Mouse (Mus musculus): ENCODE measurements around the gene Pbld2. TPM values are rescaled to one million over a fixed set of nuclear protein-coding genes. Genes with fewer than 3 reads are reported as not detected.

The Pbld2 gene
- total RNA-seq (2021), result 1 to 10 TPM; 1.4 to 1.8 TPM
- long read RNA-seq, experiment 1, partial matches to known transcripts, result 1 of 1 reads
- long read RNA-seq, experiment 1, other reads (novel, unspliced or antisense), result 0 of 1 reads
- long read RNA-seq, experiment 2, partial matches to known transcripts, result 0 of 4 reads
- long read RNA-seq, experiment 2, other reads (novel, unspliced or antisense), result 3 of 4 reads

DNA sequence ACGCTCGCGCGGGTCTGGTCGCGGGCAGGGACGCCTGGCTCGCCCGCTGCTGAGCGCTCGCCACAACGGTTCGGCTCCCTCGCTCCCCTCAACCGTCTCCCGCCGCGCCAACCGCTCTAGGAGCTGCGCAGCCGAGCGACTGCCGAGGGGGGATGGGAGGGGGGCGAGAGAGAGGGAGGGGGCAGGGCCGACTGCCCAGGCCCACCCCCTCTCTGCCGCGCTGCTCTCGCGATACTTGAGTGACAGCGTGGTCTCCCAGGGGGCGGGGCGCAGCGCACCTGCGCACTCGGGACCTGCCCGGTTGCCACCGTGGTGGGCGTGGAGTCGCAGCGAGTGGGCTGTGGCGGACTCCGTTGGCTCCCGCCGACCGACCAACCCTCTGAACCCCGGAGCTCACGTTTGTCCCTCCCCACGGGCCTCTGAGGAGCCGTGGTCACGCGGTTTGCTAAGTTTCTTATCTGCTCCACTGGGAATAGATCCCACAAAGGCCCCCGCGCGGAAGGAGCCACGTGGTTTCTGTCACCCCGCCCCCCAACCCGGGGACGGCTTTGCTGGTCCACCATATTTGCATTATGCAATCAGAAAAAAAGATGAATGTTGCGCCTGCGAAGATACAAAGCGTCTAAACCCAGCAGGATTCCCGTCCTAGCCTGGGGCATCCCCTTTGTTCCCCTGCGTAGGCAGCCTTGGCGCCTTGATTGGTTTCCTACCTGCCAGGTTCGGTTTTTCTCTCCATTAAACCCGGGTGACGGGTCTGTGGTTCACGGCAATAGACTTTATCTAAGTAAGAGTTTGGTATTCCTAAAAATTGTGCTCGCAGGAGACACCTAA is at the start of gene Pbld2, which contains the start of gene Hnrnph3:
TSS of gene Pbld2 (plus strand) at position 567 of the 831 bp plus-strand sequence.
TSS of gene Hnrnph3 (minus strand) at position 469 of the 831 bp plus-strand sequence.
- intact Hi-C loops (cut with DNase I), result loop anchor here (2.0 to 10.0 kb wide), 2 partner anchors 43 to 91 kb away; no protein-coding TSS in a partner anchor
- peak; percentile 98 to 99 for DNase-seq (ENCODE audit: low spot score in 2 of 2)

DNA sequence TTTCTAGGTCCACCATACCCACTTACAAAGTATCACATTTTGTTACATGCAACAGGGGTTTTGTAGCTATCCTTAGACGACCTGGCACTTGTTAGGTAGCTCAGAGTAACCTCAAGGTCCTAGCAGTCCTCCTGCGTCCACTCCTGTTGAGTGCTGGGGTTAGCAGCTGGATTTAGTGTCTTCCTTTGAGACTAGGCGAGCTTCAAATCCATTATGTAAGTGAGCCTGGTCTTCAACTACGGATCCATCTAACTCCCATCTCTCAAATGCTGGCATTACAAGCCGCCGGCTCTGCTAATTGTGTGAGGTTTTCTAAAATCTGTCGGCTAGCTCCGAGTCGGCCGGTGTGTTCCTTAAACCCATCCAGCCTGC is 44.5 kb upstream of the Pbld2 start:
- DNase-seq (ENCODE audit: low spot score in 2 of 2), result no peak
- intact Hi-C loops (cut with DNase I), result loop anchor here (5.0 to 10.0 kb wide), 2 partner anchors 57 to 85 kb away; partner anchors contain the start of genes Pbld1 and Slc25a16

DNA sequence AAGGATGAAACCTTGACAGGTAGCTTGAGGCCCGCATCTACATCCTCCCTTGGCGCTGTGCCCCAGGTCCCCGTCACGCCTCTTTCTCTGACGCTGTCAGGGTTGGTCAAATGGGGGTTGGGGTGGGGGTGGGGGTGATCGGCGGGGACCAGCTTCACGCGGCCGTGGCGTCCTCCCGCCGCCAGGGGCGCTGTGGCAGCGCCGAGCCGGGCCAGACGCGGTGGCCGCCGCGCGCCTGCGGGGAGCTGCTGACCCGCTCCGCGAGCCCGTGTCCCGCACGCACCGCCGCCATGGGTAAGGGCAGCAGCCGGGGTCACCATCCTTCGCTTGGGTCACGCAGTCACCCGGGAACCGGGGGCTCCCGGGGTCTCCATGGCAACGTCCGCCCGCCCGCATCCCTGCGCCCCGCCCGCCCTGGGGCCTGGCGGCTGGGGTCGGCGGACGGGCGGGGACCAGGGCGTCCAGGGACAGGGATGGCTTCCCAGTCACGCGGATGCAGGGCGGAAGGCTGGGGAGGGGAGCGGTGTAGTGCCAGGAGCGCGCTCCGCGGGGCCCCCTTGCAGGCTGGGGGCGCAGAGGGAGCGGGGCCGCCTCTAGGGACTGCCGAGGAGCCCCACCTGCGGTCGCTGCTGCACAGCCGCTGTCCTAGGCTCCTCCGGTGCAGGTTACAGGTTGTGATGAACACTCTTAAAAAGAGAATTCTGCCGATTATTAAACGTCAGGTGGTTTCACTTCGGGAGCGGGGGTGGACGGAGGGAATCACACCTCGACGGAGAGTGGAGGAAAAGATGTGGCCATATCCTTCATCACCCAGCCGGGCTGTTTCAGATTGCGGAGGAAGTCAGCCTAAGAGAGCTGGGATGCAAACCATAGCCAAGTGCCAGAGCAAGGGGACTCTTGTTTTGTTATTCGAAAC is 43.8 kb upstream of the Pbld2 start, which contains the start of gene Rufy2:
TSS of gene Rufy2 (plus strand) at position 185 of the 916 bp plus-strand sequence.
- peak; percentile 90 to 94 for DNase-seq (ENCODE audit: low spot score in 2 of 2)
- intact Hi-C loops (cut with DNase I), result loop anchor here (5.0 to 10.0 kb wide), 2 partner anchors 58 to 85 kb away; partner anchors contain the start of genes Pbld1 and Slc25a16

DNA sequence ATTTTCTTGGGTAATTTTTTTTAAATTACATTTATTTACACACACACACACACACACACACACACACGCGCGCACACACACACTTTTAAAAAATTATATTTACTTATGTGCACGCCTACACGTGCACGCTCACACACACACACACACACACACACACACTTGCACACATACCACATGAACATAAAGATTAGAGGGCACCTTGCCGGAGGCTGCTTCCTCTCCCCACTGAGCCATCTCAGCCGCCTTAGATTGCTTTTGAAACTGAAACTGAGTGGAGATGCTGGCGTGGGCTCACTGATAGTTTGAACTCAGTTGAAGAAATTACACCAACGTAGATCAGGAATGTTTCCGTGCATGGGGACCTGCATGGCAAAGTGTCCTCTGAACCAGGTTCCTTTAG is 40.0 kb upstream of the Pbld2 start:
- intact Hi-C loops (cut with DNase I), result loop anchor here (5.0 to 10.0 kb wide), 2 partner anchors 62 to 81 kb away; partner anchors contain the start of genes Pbld1 and Slc25a16
- DNase-seq (ENCODE audit: low spot score in 2 of 2), result no peak

DNA sequence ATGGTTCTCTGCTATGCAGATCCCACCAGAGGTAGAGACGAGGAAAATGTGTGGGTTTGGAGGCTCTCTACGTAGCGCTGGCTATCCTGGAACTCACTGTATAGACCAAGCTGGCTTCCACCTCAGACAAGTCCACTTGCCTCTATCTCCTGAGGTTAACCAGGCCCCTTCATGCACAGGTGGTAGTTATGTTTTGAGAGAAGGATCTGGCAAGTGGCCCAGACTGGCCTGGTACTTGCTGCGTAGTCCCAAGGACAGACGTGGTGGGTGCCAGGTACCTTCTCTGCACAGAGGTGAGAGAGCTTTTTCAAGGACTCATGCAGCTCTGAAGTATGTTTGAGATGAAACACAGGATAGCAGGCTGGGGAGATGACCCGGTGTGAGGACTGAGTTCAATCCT is 39.6 kb upstream of the Pbld2 start:
- intact Hi-C loops (cut with DNase I), result loop anchor here (5.0 to 10.0 kb wide), 2 partner anchors 62 to 80 kb away; partner anchors contain the start of genes Pbld1 and Slc25a16
- no peak for DNase-seq (ENCODE audit: low spot score in 2 of 2)

DNA sequence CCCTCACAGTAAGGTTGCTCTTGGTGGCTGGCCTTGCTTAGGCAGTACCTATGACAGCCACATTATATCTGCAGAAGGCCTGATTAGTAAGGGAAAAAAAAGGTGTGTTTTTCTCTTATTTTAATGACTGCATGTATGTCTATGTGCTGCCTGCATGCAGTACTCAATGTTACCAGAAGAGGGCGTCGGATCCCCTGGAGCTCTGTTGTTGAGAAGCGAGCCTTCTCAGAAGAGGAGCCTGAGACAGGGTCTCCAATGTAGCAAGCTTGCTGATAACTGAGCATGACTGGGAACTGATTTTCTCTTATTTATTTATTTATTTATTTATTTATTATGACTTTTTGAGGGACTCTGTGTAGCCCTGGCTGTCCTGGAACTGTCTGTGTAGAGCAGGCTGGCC is 36.8 kb upstream of the Pbld2 start:
- intact Hi-C loops (cut with DNase I), result loop anchor here (10.0 kb wide), 1 partner anchor 77 kb away; the partner anchor contains the start of gene Pbld1
- peak; percentile 29 to 45 for DNase-seq (ENCODE audit: low spot score in 2 of 2)

DNA sequence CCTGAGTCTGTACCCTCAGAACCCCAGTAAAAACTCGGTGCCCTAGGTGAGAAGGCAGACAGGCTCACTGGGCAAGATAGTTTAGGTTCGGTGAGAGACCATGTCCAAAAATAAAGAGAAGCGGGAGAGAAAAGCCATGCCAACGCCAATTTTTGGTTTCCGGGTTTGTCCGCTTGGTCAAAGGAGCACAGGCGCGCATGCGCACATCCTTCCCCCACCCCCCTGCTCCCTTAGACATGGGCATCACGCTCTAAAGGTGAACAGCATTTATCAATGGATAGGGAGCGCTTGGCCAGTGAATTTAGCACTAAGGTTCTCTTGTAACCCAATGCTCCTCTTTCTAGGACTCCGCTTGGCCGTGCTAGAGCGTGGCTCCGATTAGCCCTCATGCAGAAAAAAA is 33.5 kb upstream of the Pbld2 start:
- no peak for DNase-seq (ENCODE audit: low spot score in 2 of 2)
- intact Hi-C loops (cut with DNase I), result no loop called here

DNA sequence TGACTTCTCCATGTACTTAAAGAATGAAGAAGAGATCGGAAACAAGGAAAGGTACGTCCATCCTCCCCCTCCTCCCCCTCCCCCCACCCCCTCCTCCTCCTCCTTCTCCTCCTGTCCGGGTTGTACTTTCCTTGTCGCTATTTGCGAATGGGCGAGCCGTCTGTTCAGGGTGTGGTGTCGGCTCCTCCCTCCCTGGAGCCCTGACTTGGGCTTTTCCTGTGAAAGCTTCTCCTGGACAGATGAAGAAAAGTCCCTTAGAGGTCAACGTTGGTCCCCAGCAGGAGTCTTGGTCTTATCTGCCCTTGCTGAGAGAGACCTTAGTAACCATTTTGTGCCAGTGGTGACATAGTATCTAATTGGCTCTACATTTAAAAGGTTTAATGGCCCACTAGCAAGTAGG is 30.1 kb upstream of the Pbld2 start:
- intact Hi-C loops (cut with DNase I), result no loop called here
- no peak for DNase-seq (ENCODE audit: low spot score in 2 of 2)

DNA sequence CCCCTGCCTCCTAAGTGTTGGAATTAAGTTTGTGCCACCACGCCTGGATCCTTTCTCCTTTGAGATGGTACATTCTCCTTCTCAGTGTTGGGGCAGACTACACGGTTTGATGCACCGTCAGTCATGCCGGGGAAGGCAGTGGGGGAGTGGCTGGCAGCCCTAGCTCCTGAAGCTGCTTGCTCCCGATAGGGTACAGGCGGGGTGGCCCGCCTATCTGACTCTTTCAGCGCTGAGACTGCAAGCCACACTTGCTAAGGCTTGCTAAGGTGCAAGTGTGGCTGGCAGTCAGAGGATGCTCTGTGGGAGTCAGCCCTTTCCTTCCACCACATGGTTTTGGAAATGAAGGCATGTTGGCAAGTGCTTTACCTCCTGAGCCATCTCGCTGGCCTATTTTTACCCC is 23.5 kb upstream of the Pbld2 start:
- DNase-seq (ENCODE audit: low spot score in 2 of 2), result no peak

DNA sequence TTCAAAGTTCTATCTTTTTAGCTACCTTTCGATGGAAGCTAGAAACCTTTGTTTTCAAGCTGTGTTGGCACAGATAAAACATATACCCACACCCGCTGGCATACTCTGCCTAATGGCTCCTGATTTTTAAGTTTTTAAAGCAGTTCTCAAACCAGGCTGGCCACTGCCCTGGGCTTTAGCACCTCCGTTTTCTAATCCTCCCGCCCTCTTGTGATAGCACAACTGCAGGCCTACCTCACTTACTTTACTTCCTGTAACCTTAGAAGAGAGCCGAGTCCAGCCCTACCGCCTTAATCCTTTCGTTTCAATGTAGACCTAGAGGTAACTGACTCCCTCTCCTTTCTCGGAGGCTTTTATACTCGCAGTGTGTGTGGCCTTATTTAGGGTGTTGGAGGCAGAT is 20.9 kb upstream of the Pbld2 start:
- intact Hi-C loops (cut with DNase I), result no loop called here
- DNase-seq (ENCODE audit: low spot score in 2 of 2), result no peak

More for the DNA sequence above, 23.5 kb upstream of the Pbld2 start:
- intact Hi-C loops (cut with DNase I), result no loop called here

DNA sequence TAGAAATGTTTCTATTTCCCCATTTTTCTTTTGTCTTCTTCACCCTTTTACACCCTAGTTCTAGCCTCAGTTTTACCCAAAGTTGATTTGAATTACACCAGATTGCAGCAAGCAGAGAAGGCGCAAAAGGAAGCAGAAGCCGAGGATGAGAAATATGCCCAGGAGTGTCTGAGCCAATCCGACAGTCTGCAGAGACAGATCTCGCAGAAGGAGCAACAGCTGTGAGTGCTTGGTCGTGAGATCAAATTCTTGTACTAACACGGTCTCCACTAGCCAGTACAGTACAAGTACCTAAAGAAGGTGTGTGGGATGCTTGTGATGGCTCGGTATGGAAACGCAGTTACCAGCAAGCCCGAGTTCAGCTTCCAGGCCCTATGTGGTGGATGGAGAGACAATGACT is 19.6 kb upstream of the Pbld2 start:
- intact Hi-C loops (cut with DNase I), result no loop called here

DNA sequence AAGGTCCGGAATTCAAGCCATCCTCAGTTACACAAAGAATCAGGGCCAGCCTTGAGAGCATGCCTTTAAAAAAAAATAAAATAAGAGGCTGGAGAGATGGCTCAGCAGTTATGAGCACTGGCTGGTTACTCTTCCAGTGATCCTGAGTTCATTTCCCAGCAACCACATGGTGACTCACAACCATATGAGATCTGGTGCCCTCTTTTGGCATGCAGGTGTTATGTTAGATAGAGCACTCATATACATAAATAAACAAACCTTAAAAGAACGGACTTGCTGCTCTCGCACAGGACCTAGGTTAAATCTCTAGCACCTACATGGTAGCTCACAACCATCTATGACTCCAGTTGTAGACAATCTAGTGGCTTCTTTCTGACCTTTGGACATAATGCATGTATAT is 15.9 kb upstream of the Pbld2 start:
- DNase-seq (ENCODE audit: low spot score in 2 of 2), result no peak
- intact Hi-C loops (cut with DNase I), result no loop called here

More for the DNA sequence above, 19.6 kb upstream of the Pbld2 start:
- DNase-seq (ENCODE audit: low spot score in 2 of 2), result no peak

DNA sequence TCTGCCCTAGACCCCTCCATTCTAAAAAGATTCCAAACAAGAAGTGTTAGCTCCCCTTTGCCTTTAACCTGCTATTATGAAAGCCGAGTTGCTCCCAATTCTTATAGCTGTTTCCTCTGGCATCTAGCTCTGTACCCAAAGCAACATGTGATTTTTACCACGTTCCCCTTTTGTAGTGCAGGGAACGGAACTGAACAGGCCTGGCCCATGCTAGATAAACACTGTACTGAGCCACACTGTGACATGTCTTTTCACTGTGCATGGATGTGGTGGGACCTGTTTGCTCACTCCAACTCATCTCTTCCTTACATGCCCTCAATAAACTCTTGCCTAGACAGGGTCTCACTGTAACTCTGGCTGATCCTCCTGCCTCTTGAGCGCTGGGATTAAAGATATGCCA is 13.8 kb upstream of the Pbld2 start:
- DNase-seq (ENCODE audit: low spot score in 2 of 2), result no peak
- intact Hi-C loops (cut with DNase I), result no loop called here

DNA sequence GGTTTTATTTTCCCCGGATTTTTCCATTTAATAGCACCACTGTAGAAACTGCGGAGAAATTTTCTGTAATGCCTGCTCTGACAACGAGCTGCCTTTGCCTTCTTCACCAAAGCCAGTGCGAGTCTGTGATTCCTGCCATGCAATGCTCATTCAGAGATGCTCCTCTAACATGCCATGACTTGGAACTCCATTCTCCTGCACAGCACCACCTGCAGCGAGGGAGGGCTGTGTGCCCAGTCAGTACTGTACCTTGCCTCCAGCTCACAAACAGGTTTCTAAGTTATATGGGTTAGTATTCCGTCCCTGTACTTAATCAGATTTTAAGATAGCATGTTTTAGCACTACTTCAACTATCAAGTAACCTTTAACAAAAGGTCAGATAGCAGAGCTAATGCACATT is 12.6 kb upstream of the Pbld2 start:
- intact Hi-C loops (cut with DNase I), result no loop called here
- no peak for DNase-seq (ENCODE audit: low spot score in 2 of 2)

DNA sequence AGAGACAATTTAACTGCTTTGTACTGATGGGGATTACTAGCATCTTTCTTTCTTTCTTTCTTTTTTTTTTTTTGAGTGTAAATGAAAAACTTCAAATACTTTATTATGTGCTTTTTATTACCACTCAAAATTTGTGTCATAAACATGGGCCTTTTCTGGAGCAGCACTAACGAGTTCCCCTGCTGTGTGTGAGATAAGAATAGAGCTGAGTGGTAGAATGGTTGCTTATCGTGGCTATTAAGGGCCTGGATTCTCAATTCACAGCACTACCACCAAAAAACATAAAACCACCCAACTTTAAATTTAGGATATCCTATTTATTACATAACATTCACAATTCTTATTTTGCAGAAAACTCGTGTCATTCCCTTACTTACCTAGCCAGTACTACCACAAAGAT is 10.6 kb upstream of the Pbld2 start:
- no peak for DNase-seq (ENCODE audit: low spot score in 2 of 2)
- intact Hi-C loops (cut with DNase I), result no loop called here

DNA sequence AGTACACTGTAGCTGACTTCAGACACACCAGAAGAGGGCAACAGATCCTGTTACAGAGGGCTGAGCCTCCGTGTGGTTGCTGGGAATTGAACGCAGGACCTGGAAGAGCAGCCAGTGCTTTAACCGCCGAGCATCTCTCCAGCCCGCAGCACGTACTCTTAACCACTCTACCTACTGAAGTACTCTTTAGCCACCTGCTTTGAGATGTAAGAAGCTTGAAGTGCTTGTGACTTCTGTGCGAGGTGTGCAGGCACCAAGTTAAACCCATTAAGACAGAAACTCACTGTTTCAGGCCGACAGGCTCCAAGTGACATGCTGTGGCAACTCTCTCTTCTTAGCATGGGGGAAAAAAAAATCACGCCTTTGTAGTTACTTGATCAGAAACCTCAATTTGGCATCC is 9.9 kb upstream of the Pbld2 start:
- no peak for DNase-seq (ENCODE audit: low spot score in 2 of 2)
- intact Hi-C loops (cut with DNase I), result no loop called here

DNA sequence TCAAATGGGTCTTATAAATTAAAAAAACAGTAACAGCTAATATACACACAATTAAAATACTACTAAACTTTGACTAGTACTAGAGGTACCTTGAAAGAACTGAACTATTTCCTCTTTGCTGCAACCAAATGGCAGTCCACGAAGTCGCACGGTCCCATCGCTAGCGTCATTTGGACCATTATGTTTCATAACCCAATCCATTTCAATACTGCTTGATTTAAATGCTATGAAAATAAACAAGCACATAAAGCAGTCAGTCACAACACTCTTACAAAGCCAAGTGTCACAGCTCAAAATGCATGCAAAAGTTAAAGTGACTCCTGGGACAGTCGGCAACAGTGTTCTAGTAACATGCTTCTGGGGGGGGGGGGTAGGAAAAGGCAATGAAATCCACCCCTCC is 4.8 kb upstream of the Pbld2 start:
- no peak for DNase-seq (ENCODE audit: low spot score in 2 of 2)
- intact Hi-C loops (cut with DNase I), result no loop called here

DNA sequence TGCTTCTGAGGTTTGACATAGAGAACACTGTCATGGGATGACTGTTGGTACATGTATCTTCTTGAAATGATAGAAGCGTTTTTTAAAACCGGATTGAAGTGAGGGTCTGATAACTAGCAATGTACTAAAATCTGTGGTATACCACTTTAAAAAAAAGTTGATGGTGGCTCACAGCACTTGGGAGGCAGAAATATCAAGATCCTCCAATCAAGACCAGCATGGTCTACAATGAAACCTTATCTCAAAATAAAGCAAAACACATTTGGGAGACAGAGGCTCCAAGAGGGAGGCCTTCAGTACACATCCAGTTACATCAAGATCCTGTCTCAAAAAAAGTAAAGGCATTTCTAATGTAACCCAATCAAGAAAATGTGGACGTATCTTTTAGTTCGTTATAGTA is 2.4 kb upstream of the Pbld2 start:
- intact Hi-C loops (cut with DNase I), result loop anchor here (10.0 kb wide), 1 partner anchor 93 kb away; no protein-coding TSS in a partner anchor
- DNase-seq (ENCODE audit: low spot score in 2 of 2), result no peak

DNA sequence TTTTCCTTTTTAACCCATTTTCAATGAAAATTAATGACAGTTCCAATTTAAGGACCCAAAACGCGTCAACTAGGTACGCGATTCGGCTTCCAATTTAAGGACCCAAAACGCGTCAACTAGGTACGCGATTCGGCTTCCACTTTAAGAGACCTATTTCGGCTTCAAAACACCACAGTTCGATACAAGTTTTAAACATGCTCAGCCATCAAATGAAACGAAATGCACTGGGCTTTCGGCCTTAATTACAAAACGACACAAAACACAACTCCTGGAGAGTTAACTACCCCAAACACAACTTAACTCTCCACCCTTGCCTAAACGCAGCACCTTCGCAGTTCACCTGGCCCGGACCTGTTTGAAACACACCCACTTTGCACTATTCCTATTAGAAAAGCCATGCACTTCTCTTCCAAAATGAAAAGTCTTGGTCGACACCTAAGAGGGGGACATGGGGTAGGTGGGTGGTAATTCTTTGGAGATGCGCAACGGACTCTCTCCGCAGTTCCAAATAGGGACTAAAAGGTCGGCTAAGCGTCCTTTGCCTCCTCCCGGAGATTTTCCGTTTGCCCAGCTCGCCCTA is 1.5 kb upstream of the Pbld2 start:
- intact Hi-C loops (cut with DNase I), result loop anchor here (10.0 kb wide), 1 partner anchor 92 kb away; no protein-coding TSS in a partner anchor
- DNase-seq (ENCODE audit: low spot score in 2 of 2), result no peak
